Mouse (Mus musculus): ENCODE results near the gene Nlrc5. TPM values are rescaled to one million over a fixed set of nuclear protein-coding genes. Genes with fewer than 3 reads are reported as not detected.

The Nlrc5 gene
- polyA plus RNA-seq, 1 experiment from 2014 or later, result 0.11 TPM

DNA sequence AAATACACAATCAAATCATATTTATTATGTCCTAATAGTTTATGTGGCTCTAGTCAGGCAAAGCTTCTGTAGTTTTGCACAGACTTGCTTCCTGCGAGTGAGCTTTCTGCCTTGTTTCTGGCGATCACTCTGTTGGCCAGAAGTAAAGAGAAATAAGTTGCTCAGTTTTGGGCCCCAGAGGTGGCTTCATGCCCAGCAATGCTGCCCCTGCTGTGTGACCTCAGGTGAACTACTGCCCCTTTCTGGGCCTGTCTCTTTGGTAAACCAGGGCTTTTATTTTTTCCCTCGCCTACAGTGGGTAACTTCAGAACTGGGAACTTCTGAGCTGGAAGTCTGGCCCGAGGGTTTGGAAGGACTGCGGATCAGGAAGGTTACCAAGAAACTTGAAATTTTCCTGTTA lies 114.9 kb downstream of the Nlrc5 start:
- Histone ChIP-seq H3K4me2 (no peak overlapping the region), H3K36me3 (ENCODE audit: insufficient read depth) (no peaks in the 10 kb centered on the region), H3K4me3 (ENCODE audit: low read depth, low read length) (no peak overlapping the region), H3K4me1 (ENCODE audit: insufficient read depth) (no peaks in the 10 kb centered on the region), H3K27me3 (ENCODE audit: insufficient read depth, low read length) (no peaks in the 10 kb centered on the region), H3K27ac (ENCODE audit: low read depth) (no peak overlapping the region), H3K9ac (no peak overlapping the region), H3K9me3 (ENCODE audit: low read depth, low read length) (no peaks in the 10 kb centered on the region)
- no peak for TF ChIP-seq CTCF (IDR thresholded peaks at IDR 0.05; ENCODE audit: low read depth)
- 78% methylated on average over 5 of the region's 5 CpGs for WGBS
- ATAC-seq (ENCODE audit: insufficient read depth) (no peak), DNase-seq (no peak)

DNA sequence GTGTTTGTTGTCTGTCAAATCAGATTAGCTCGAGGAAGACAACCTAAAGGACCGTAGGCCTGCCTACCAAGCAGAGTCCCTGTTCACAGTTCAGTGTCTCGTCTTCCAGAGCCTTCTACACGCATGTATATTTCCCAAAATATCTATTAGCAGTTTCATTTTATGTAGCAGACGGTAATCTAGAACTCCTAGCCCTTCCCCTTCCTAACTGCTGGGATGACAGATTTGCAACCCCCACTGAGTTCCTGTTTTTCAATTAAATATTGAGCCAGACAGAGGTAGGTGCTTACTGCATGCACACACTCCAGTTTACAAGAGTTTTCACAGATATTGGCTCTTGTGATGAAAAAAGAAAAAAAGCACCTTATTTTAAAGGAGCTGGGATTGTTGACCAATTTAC lies 115.3 kb downstream of the Nlrc5 start:
- no peak overlapping the region for H3K4me3 ChIP-seq (ENCODE audit: low read depth, low read length)
- H3K27me3 ChIP-seq (ENCODE audit: insufficient read depth, low read length), result no peaks in the 10 kb centered on the region
- no peaks in the 10 kb centered on the region for H3K4me1 ChIP-seq (ENCODE audit: insufficient read depth)
- H3K4me2 ChIP-seq, result no peak overlapping the region
- no peaks in the 10 kb centered on the region for H3K36me3 ChIP-seq (ENCODE audit: insufficient read depth)
- no peaks in the 10 kb centered on the region for H3K9me3 ChIP-seq (ENCODE audit: low read depth, low read length)
- DNase-seq, result no peak
- H3K27ac ChIP-seq (ENCODE audit: low read depth), result no peak overlapping the region
- no peak overlapping the region for H3K9ac ChIP-seq
- no peak for TF ChIP-seq CTCF (IDR thresholded peaks at IDR 0.05; ENCODE audit: low read depth)
- ATAC-seq (ENCODE audit: insufficient read depth), result no peak
- WGBS, result 60% methylated on average over 5 of the region's 5 CpGs

DNA sequence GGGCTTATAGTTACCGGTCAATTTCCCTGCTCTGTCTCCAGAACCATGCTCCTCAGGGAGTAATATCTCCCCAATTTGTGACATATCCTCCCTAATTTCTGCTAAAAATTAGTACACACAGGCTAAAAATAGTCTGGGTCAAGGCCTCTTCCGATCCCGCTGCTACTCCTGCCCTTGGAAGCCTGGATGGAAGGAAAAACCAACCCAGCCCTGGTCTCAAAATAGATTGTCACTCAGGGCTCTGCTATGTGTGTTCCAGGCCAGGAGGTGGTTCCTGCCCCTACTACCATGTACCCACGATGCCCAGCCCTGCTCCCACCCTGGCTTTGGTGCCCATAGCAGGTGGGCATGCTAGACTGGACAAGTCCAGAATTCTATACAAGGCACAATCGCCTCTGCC lies 115.8 kb downstream of the Nlrc5 start:
- no peaks in the 10 kb centered on the region for H3K36me3 ChIP-seq (ENCODE audit: insufficient read depth)
- 83% methylated on average over 5 of the region's 5 CpGs for WGBS
- H3K27ac ChIP-seq (ENCODE audit: low read depth), result no peak overlapping the region
- ATAC-seq (ENCODE audit: insufficient read depth), result no peak
- no peaks in the 10 kb centered on the region for H3K4me1 ChIP-seq (ENCODE audit: insufficient read depth)
- TF ChIP-seq CTCF (IDR thresholded peaks at IDR 0.05; ENCODE audit: low read depth), result no peak
- no peak for DNase-seq
- no peak overlapping the region for H3K9ac ChIP-seq
- H3K9me3 ChIP-seq (ENCODE audit: low read depth, low read length), result no peaks in the 10 kb centered on the region
- no peak overlapping the region for H3K4me2 ChIP-seq
- no peak overlapping the region for H3K4me3 ChIP-seq (ENCODE audit: low read depth, low read length)
- H3K27me3 ChIP-seq (ENCODE audit: insufficient read depth, low read length), result no peaks in the 10 kb centered on the region

DNA sequence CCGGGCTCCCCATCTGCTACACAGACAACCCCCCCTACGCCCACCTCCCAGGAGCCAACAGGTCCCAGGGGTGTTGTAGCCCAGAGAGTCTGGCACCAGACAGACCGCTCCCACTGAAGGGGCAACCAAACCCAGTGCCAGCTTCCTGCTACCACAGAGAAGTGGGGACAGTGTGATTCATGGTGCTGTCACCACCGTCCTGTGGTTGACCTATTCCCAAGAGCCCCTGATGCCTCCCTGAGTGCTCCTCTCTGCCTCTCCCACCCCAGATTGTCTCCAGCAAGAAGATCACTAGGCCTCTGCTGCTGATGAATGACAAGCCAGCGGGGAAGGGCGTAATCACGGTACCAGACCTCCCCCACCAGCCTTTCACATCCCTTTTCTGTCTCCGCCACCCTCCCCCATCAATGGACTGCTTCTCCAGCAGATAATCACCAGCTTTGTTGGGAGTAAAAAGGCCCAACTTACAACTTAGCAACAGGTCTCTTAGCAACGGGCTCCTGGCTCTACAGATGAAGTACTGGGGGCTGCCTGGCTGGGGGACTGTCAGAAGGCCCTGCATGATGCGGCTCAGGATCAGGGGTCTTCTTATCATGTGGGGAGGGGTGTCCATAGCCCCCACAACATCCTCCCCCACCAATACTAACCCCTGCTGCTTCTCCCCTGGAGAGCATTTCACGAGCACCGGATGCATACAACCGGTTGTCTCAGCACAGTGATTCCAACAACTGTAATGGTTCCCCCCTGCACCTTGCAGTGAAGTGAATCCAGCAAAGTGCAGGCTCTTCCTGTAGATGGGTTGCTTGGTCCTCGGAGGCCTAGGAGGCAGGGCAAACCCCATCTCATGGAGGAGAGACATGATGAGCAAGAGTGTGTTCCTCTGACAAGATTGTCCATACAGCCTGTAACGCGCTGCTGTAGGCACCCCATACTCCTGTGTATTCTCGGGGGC lies 117.6 kb downstream of the Nlrc5 start:
- no peak for TF ChIP-seq CTCF (IDR thresholded peaks at IDR 0.05; ENCODE audit: low read depth)
- H3K4me1 ChIP-seq (ENCODE audit: insufficient read depth), result no peaks in the 10 kb centered on the region
- no peak overlapping the region for H3K4me2 ChIP-seq
- no peak overlapping the region for H3K4me3 ChIP-seq (ENCODE audit: low read depth, low read length)
- 56% methylated on average over 17 of the region's 17 CpGs for WGBS
- H3K27me3 ChIP-seq (ENCODE audit: insufficient read depth, low read length), result no peaks in the 10 kb centered on the region
- H3K27ac ChIP-seq (ENCODE audit: low read depth), result no peak overlapping the region
- no peak overlapping the region for H3K9ac ChIP-seq
- ATAC-seq (ENCODE audit: insufficient read depth), result no peak
- no peaks in the 10 kb centered on the region for H3K36me3 ChIP-seq (ENCODE audit: insufficient read depth)
- DNase-seq, result peak; percentile 19
- no peaks in the 10 kb centered on the region for H3K9me3 ChIP-seq (ENCODE audit: low read depth, low read length)

DNA sequence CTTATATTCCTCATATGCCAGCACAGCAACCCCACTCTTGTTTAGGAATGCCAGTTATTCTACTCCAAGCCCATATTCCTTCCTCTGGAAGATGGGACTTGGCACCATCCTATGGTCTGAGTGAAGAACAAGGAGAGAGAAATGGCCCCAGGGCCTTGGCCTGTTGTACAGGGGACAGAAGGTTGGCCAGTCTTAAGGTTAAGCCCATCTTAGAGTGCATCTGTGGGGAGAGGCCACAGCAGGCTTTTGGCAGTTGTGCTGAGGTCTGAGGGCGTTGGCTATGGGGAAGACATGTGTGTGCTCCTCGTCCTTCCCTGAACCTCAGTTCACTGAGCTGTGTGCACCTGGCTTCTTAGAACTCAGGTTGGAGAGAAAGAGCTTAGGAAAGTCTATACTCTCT lies 118.5 kb downstream of the Nlrc5 start:
- Histone ChIP-seq H3K27ac (ENCODE audit: low read depth) (no peak overlapping the region), H3K4me2 (no peak overlapping the region), H3K4me3 (ENCODE audit: low read depth, low read length) (no peak overlapping the region), H3K9me3 (ENCODE audit: low read depth, low read length) (no peaks in the 10 kb centered on the region), H3K36me3 (ENCODE audit: insufficient read depth) (no peaks in the 10 kb centered on the region), H3K9ac (no peak overlapping the region), H3K4me1 (ENCODE audit: insufficient read depth) (no peaks in the 10 kb centered on the region), H3K27me3 (ENCODE audit: insufficient read depth, low read length) (no peaks in the 10 kb centered on the region)
- ATAC-seq (ENCODE audit: insufficient read depth) (no peak), DNase-seq (no peak)
- WGBS, result 77% methylated on average over 2 of the region's 2 CpGs
- no peak for TF ChIP-seq CTCF (IDR thresholded peaks at IDR 0.05; ENCODE audit: low read depth)

DNA sequence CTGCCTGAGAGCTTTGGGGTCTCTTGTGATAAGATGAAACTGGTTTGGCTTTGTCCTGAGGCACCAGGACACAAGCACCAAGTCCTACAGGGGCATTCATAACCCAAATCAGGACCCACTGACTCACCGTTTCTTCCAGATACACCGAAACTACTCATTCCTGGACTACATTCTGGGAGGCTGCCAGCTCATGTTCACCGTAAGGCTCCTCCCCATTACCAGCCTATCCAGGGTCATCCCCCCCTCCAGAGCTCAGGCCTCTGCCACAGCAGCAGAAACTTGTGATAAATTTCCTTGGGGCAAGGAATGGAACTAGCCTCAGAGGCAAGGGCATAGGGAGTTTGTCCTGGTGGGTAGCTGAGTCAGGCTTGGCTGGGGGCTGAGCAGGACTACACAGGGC lies 123.1 kb downstream of the Nlrc5 start:
- no peak for TF ChIP-seq CTCF (IDR thresholded peaks at IDR 0.05; ENCODE audit: low read depth)
- H3K27ac ChIP-seq (ENCODE audit: low read depth), result no peak overlapping the region
- H3K9ac ChIP-seq, result no peak overlapping the region
- H3K9me3 ChIP-seq (ENCODE audit: low read depth, low read length), result no peaks in the 10 kb centered on the region
- no peak overlapping the region for H3K4me3 ChIP-seq (ENCODE audit: low read depth, low read length)
- H3K4me1 ChIP-seq (ENCODE audit: insufficient read depth), result no peaks in the 10 kb centered on the region
- H3K27me3 ChIP-seq (ENCODE audit: insufficient read depth, low read length), result no peaks in the 10 kb centered on the region
- DNase-seq, result no peak
- no peak overlapping the region for H3K4me2 ChIP-seq
- ATAC-seq (ENCODE audit: insufficient read depth), result no peak
- WGBS, result 64% methylated on average over 3 of the region's 3 CpGs
- H3K36me3 ChIP-seq (ENCODE audit: insufficient read depth), result no peaks in the 10 kb centered on the region

DNA sequence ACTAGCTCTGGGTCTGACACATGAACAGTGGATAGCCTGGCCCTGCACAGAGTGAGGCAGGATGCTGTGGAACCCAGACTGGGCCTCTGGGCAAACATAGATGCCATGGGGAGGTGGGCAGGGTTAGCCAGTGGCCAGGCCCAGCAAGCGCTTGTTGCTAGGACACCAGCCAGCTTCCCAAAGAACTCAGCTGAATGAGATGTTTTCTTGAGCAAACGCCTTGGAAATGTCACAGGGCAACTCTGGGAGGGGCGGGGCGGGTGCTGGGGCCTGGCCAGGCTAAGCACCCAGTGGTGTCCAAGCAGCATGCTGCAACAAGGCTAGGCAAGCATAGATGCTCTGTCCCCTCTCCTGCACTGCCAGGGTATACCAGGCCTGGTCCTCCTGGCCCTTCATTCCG lies 127.1 kb downstream of the Nlrc5 start:
- H3K27ac ChIP-seq (ENCODE audit: low read depth), result no peak overlapping the region
- no peaks in the 10 kb centered on the region for H3K9me3 ChIP-seq (ENCODE audit: low read depth, low read length)
- H3K4me2 ChIP-seq, result no peak overlapping the region
- ATAC-seq (ENCODE audit: insufficient read depth) (no peak), DNase-seq (no peak)
- no peaks in the 10 kb centered on the region for H3K27me3 ChIP-seq (ENCODE audit: insufficient read depth, low read length)
- no peak overlapping the region for H3K9ac ChIP-seq
- no peak overlapping the region for H3K4me3 ChIP-seq (ENCODE audit: low read depth, low read length)
- H3K36me3 ChIP-seq (ENCODE audit: insufficient read depth), result no peaks in the 10 kb centered on the region
- TF ChIP-seq CTCF (IDR thresholded peaks at IDR 0.05; ENCODE audit: low read depth), result no peak
- WGBS, result 49% methylated on average over 5 of the region's 5 CpGs
- no peaks in the 10 kb centered on the region for H3K4me1 ChIP-seq (ENCODE audit: insufficient read depth)

All from lung, embryonic 14.5 days (tissue).